Mouse (Mus musculus) mouse embryonic stem cell (cell line): ENCODE results near the gene BC004004.

Source experiments
- in situ Hi-C, 2 experiments: fragments of 300-500 bp; cut with MboI; formaldehyde crosslinking; loops; 1 replicate in 1 of 2; 3 replicates in 1 of 2; pipeline ENCODE4 v1.14.3; 2019 to 2020; ENCODE audit warnings: low sequenced_read_pairs in 2 of 2, low pct_unique_long_range_greater_than_20kb in 1 of 2, mixed read lengths in 1 of 2; ENCODE audit not compliant: unreplicated experiment in 1 of 2

The BC004004 gene

DNA sequence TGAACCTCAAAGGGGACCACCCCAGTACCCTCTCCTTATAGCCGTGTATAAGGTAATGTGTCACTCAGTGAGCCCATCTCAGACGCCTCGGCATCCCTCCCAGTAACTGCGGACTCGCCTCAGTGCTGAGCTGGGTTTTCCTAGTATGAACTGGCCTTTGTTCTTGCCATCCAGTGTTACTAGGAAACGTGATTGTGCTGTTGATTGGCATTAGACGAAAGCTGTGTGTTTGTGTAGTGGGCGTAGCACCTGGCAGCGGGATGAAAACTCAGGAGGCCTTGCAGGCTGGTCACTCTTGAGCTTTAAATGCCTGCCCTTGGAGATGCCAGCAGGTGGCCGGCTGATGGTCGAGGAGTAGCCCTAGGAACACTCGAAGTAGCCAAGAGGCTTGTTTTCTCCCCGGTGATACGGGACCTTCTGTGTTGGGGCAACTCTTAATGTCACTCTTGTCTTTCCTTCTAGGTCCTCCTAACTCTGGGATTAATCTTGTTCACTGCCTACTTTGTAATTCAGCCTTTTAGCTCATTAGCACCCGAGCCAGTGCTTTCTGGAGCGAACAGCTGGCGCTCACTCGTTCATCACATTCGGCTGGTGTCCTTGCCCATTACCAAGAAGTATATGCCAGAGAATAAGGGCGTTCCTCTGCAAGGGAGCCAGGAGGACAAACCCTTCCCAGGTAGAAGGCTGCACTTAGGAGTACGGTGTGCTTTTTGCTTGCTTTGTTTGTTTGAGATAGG is 13.8 kb downstream of the BC004004 start:
- in situ Hi-C loops, result no loop called here

DNA sequence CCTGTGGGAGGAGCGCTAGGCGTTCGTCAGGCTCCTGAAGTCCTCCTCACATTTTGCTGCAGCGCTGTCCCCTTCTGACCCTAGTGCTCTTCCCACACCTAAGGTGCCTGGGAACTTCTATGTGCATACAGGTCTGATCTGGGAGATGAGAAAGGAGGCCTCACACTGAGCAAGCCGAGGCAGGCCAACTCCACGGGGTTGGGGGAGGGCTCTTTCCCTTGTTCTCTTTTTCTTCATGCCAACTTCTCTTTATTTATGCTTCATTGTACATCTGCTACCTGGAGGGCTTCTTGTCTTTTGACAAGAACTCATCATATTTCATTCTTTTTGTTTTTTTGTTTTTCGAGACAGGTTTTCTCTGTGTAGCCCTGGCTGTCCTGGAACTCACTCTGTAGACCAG is 23.2 kb downstream of the BC004004 start:
- in situ Hi-C loops, result no loop called here

DNA sequence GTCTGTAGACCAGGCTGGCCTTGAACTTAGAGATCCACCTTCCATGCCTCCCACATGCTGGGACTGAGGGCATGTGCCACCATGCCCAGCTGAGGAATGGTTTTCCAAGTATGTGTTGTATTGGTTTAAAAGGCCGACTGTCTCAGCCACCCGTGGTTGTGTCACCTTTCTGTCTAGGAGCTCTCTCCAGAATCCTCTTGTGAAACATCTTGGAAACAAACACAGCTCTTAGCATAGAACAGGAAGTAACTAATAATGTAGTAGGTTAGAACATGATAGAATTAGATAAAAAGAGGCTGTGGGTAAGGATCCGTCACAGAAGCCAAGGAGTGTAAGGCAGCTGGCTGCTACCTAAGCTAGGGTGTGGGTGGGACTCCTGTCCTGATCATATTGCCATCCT is 24.4 kb downstream of the BC004004 start:
- in situ Hi-C loops, result no loop called here

DNA sequence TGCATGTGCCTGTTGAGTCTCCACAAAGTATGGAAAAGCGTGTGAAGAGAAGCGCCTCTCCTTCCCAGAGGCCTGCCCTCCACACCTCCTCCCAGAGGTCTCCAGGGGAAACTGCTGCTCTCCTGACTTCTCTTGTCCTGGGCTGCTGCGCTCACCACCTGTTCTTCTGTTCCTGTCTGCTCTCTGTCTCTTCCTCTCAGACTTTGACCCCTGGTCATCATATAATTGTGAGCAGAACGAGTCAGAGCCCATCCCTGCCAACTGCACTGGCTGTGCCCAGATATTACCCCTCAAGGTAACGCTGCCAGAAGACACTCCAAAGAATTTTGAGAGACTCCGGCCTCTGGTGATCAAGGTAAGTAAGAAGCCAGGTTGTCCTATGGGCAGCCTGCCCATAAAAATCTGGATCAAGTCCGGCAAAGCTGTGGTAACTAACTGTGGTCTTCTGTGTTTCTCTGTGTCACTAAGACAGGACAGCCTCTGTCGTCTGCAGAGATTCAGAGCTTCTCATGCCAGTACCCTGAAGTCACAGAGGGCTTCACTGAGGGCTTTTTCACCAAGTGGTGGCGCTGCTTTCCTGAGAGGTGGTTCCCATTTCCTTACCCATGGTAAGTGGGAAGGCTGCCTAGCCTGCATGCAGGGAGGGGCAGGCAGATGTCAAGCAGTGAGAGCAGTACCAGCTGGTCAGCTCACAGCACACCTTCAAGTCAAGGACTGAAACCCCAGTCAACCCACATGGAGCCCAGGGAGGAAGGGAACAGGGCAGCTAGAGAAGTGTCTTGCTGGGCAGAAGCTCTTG is 25.4 kb downstream of the BC004004 start:
- in situ Hi-C loops, result no loop called here

DNA sequence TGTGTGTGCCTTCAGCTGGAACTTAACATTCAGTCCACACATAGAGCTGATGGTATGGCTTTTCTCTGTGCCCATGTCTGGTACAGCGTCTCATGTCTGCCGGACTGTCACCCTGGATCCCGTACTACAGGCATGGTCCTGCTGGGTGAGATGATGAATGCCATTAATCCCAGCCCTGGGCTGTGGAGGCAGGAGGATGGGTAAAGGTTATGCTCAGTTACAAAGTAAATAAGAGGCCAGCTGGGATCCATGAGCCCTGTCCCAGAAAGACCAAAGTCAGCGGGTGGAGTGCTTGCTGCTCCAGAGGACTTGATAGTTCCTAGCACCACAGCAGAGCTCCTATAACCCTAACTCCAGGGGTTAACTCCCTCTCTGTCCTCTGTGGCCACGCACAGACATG is 27.2 kb downstream of the BC004004 start:
- in situ Hi-C loops, result no loop called here

DNA sequence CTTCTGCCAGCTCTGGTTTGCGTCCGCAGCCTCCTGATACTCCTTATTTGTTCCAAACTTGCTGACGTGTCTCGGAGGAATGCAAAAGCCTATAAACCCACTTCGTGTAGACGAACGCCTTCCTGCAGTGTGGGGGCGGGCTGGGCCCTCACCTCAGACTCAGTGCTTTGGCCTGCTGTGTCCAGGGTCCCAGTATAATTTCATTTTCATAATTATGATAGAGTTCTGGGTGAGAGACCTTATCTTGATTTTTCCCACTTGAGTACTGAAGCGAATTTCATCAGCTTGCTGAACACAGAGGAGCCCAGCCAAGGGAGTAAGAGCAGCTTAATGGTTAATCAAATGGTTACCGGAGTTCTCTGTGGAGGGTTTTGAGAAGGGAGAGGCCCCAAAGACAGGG is 28.7 kb downstream of the BC004004 start:
- in situ Hi-C loops, result no loop called here

DNA sequence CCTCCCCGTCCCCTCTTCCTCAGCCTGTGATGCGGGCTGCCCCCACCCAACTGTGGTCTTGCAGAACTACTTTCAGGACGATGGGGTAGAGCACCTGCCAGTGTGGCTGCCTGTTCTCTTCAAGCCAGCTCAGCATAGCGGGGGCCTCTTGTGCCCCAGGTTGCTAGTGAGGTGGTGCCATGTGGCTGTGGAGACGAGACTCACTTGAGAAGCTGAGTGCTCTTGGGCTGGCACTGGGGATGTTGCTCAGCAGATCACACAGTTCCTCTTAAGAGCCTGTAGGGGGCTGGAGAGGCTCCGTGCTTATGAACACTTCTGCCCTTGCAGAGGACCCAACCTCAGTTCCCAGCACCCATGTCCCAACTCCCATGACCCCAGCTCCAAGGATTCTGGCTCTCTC is 29.2 kb downstream of the BC004004 start:
- in situ Hi-C loops, result no loop called here

DNA sequence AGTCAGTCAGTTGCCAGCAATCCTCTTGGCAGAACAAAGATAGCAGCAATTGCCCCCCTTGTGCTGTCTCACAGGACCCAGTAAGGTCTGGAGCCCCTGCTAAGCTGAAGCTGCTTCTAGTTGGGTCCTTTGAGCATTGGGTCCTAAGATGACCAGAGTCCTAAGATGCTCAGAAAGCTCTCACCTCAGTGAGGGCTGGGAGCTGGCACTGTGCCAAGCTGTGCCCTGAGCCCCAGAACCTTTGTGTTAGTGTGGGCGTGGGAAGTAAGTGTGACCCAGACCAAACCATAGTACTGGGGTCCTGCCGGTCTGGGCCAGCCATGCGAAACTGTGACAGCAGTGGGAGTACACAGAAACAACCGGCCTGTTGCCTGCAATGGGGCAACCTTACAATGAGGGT is 30.7 kb downstream of the BC004004 start:
- in situ Hi-C loops, result no loop called here

DNA sequence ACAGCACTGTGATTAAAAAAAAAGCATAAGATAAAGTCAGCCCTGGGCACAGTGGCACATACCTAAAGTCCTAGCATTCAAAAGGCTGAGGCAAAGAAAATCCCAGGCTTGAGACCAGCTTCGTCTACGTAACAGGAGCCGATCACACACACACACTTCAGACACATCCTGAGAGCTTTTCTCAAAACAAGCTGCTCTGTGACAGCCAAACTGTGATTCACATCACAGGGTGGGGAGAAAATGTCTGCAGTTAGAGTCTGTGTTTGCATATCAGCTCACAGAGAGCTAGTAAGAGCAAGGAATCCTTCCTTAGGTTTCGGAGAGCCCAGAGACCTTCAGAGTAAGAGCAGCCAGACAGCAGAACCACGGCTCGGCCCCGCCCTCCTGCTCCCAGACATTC is 32.3 kb downstream of the BC004004 start:
- in situ Hi-C loops, result no loop called here

DNA sequence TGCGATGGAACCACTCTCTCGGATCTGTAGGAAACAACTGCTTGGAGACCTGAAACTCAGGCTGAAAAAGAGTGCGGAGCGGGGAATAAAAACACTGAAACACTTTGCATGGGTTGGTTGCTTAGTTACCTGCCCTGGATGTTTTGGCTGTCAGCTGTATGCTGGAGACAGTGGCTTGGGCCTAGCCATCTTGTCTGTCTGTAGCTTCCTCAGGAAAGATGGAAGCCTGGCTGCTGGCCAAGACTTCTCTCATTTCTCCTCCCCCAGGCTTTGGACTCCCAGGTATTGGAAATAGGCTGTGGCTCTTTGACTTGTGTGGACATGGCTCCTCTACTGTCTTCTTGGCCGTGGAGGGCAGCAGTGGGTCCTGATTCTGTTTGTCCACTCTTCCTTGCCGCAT is 32.8 kb downstream of the BC004004 start:
- in situ Hi-C loops, result no loop called here

DNA sequence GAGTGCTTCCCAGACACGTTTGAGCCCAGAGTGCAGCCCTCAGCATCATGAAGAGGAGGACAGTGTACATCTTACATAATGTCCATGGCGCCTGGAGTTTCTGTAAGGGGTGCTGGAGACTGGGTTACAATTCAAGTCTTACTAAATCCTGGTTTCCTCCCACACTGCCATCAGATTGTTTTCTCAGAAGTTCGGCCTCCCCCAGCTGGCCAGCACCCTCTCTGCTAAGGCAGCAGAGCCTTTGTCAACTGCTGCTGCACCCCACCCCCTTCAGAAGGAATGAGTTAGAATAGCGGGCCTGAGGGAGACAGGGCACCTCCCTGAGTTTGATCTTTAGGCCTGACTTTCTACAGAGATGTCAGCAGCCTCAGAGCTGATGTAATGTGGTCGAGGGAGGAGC is 33.6 kb downstream of the BC004004 start:
- in situ Hi-C loops, result no loop called here

DNA sequence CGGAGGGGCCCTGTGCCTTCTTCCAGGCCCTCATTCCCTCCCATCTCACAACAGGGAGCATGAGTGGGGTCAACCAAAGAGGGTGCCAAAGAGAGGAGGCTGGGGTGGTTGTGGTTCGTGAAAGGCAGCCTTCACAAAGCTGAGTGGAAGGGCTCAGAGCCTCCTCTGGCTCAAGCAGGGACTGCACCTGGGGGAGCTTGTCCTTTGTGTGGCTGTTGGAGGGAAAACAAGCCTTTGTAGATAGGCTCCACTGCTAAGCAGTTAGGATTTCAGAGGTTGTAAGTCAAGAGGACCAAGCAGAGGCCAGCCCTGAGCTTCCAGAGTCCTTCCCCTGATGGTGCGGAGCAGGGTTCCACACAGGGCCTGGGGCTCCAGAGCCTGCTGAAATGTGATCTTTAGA is 34.5 kb downstream of the BC004004 start:
- in situ Hi-C loops, result no loop called here

DNA sequence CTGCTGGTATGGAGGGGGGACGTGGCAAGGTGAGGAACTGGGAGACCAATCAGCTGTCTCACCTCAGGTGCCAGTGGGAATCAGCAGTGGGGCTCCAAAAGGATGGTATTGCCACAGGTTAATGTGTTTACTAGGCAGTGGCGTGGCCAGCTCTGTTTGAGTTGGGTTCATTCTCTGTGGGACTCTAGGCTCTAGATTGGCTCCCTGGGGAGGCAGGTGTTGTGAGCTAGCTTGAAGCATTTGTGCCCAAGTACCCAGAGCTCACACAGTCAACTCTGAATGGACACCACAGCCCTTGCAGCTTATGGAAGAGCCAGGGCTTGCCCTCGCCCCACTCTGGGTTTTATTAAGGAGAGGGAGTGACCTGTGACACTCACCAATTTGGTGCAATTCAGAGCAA is 35.3 kb downstream of the BC004004 start:
- in situ Hi-C loops, result no loop called here

DNA sequence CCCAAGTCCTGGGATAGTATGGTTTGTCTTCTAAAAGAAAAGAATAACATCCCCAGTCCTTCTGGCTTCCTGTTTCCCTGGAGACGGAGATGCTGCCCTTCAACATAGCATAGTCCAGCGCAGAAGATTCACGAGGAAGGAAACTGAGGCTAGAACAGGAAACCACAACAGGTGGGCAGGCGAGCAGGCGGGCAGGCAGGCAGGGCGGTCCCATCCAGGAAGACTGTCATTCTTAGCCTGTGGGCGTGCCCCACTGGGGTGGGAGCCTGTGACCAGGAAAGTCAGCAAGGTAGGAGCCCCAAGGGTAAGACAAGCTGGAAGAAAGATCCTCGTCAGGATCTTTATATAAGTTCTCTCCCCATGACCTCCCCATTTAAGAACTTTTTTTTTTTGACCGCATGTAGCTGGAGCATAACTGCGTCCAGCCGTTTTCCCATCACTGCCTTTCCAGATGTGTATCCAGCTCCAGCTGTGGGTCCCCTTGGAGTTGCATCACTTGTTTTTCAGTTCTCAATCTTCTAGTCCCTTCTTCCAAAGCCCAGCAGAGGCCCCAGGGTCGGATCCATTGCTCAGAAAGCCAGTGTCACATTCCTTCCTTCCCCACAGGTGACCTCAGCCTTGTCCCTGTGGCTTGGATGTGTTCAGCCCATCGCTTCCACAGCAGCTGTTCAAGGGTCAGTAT is 35.9 kb downstream of the BC004004 start:
- in situ Hi-C loops, result no loop called here

DNA sequence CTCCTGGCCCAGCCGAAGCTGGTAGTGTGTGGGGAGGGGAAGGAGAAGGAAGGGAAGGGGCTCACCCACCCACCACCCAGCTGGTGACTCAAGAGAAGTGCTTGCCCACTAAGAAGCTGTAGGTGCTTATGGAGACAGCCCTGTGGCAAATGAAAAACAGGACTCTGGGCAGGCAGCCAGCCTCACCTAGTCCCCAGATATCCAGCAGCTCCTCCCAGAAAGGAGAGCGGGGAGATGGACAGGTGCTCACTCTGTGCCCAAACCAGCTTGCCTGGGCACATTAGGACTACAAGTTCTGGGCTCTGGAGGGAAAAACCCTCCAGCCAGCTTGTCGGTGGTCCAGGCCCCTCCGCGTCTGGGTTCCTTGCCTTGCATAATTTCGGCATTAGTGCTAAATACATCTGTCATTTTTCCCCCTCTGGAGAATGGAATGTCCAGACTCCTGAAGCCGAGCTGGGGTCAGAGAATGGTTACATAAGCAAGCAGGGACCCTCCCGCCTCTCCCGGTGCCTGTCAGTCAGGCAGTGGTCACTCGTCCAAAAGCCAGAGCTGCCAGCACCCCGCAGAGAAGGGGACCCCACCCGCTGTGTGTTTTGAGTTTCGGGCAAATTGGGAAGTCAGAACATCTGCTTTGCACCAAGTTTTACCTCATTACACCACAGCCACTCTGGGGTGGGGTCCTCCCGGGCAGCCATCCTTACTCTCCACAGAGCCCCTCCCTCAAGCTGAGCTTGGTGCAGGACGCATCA is 36.6 kb downstream of the BC004004 start:
- in situ Hi-C loops, result no loop called here

DNA sequence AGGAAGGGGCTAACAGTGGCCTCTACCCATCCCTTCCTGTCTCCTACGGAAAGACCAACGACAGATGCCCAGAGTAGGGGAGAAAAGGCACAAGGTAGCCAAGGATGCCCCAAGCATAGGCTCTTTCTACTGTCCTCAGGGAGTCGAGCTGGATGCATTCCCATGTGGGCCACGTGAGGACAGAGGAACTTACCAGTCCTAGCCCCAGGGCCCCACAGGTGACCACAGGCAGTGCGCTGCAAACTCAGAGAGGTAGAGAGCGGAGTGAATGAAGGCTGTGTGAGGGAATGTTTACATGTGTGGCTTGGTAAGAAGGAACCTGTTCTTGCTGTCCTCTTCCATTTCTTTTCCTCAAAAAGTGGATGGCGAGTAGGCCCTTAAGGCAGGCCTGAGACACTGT is 37.3 kb downstream of the BC004004 start:
- in situ Hi-C loops, result no loop called here

DNA sequence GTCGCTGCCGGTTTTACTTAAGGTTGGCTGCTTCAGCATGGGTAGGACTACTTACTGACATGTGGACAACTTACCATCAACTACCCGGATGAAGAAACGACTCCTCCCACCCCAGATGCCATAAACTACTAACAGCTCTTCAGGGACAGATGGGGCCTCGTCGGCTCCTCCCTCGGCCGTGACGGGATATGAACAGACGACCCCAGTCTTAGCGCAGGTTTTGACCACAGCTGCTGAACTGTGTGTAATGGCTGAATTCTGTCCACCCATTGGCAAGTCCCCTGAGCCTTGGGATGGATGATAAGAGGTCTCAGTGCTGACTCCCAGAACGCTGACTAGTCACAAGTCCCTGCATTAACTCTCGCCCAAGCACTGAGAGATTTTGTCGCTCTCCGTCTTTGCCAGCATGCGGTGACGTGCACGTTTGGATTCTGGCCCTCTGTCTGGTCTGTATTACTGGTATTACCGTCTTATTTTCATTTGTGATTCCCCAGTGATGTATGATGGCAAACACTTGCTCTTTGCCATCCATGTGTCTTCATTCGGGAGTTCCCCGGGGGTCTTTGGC is 41.6 kb downstream of the BC004004 start:
- in situ Hi-C loops, result no loop called here

DNA sequence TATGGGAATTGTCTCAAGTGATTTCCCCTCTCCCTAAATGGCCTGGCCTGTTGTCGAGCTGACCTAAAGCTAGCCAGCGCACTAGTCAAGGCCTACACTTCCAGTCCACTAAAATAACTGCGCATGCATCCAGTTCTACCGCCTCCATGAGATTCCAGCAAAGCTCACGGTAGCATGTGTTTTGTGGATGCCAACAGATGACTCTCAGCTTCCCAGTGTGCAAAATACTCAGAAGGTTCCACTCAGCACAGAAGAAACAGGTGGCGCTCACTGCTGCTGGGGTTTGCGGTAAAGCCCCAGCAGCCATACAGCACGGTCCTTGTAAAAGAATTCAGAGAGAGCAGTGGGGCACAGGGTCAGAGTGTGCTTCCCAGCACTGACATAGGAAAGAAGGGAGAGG is 43.0 kb downstream of the BC004004 start:
- in situ Hi-C loops, result no loop called here

DNA sequence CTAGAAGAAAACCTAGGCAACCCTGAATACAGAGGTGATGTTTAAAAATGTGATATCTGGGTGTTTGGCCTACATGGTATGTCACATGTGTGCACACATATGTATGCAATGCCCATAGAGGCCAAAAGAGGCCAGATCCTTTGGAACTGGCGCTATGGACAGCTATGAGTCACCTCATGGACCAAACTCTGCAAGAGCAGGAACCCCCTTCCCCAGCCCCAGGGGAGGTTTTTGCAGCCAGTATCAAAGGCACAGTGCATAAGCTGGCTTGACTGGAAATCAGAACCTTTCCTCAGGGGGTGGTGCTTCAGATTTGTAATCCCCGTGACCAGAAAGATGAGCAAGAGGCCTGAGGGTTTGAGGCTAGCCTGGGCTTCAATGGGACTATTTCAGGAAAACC is 43.5 kb downstream of the BC004004 start:
- in situ Hi-C loops, result no loop called here
